ENCODE assay signal across 7 mouse cellular contexts in genomic region chr6:84640324-84641061, GRCm38 (mm10). TPM values are rescaled to one million over a fixed set of nuclear protein-coding genes. Genes with fewer than 3 reads are reported as not detected.
A peak's percentile ranks its signal among the peaks of the same experiment; 100 is the strongest.
DNase-seq lines count a peak whose midpoint lies in the region; ATAC-seq and TF ChIP-seq lines count a peak whose summit lies in the region.

No protein-coding gene starts in this region.

- peak; percentile 91 for ATAC-seq in lung, embryonic 14.5 days (ENCODE audit: insufficient read depth)
- no peak for ATAC-seq in midbrain, embryonic 11.5 days (ENCODE audit: low FRiP score)
- no peak for ATAC-seq in erythroblast, adult 5-6 weeks (replicated peaks; ENCODE audit: low FRiP score, poor library complexity, severe bottlenecking)

- 59% methylated on average over 9 of the region's 9 CpGs for WGBS in embryonic facial prominence, embryonic 10.5 days
- 14% methylated on average over 9 of the region's 9 CpGs for WGBS in lung, embryonic 14.5 days
- WGBS in midbrain, embryonic 11.5 days: 78% methylated on average over 9 of the region's 9 CpGs

- DNase-seq in adrenal gland, adult 8-10 months: peak; percentile 18
- peak; percentile 64 for DNase-seq in embryonic facial prominence, embryonic 10.5 days (ENCODE audit: low spot score)
- peak; percentile 31 for DNase-seq in kidney, adult 18-20 months
- peak; percentile 78 for DNase-seq in lung, embryonic 14.5 days
- DNase-seq in frontal cortex, adult 2 months (ENCODE audit: extremely low spot score in 1 of 2, low spot score in 1 of 2): no peak
- no peak for DNase-seq in midbrain, embryonic 11.5 days (ENCODE audit: low spot score, missing footprints)

- H3K4me3 ChIP-seq in embryonic facial prominence, embryonic 10.5 days: no peak overlapping the region
- no peak overlapping the region for H3K4me3 ChIP-seq in lung, embryonic 14.5 days (ENCODE audit: low read depth, low read length)
- no peak overlapping the region for H3K4me3 ChIP-seq in midbrain, embryonic 11.5 days (ENCODE audit: low read depth, low read length)

- no peak overlapping the region for H3K9ac ChIP-seq in lung, embryonic 14.5 days
- H3K9ac ChIP-seq in midbrain, embryonic 11.5 days (ENCODE audit: low read length): no peak overlapping the region

- H3K4me1 ChIP-seq in embryonic facial prominence, embryonic 10.5 days: peaks cover 16% of the 10 kb centered on the region
- H3K4me1 ChIP-seq in lung, embryonic 14.5 days (ENCODE audit: insufficient read depth): peaks cover 26% of the 10 kb centered on the region
- no peaks in the 10 kb centered on the region for H3K4me1 ChIP-seq in midbrain, embryonic 11.5 days (ENCODE audit: control insufficient read depth, insufficient read depth, low read length)

- H3K9me3 ChIP-seq in embryonic facial prominence, embryonic 10.5 days: no peaks in the 10 kb centered on the region
- H3K9me3 ChIP-seq in lung, embryonic 14.5 days (ENCODE audit: low read depth, low read length): no peaks in the 10 kb centered on the region
- H3K9me3 ChIP-seq in midbrain, embryonic 11.5 days (ENCODE audit: control insufficient read depth, low read length): no peaks in the 10 kb centered on the region

- TF ChIP-seq CTCF in lung, embryonic 14.5 days (IDR thresholded peaks at IDR 0.05; ENCODE audit: low read depth): no peak

- no peaks in the 10 kb centered on the region for H3K27me3 ChIP-seq in embryonic facial prominence, embryonic 10.5 days (replicated peaks; ENCODE audit: low read depth, poor library complexity, severe bottlenecking)
- no peaks in the 10 kb centered on the region for H3K27me3 ChIP-seq in lung, embryonic 14.5 days (ENCODE audit: insufficient read depth, low read length)
- H3K27me3 ChIP-seq in midbrain, embryonic 11.5 days (ENCODE audit: control insufficient read depth, insufficient read depth, low read length): no peaks in the 10 kb centered on the region

- H3K27ac ChIP-seq in embryonic facial prominence, embryonic 10.5 days (replicated peaks): peak overlapping the region; percentile 59
- H3K27ac ChIP-seq in lung, embryonic 14.5 days (ENCODE audit: low read depth): peak overlapping the region; percentile 25; the same call in 1 of the 2 replicates
- H3K27ac ChIP-seq in midbrain, embryonic 11.5 days (ENCODE audit: low read depth, low read length): no peak overlapping the region

- no peak overlapping the region for H3K4me2 ChIP-seq in lung, embryonic 14.5 days
- no peak overlapping the region for H3K4me2 ChIP-seq in midbrain, embryonic 11.5 days

- H3K36me3 ChIP-seq in embryonic facial prominence, embryonic 10.5 days (replicated peaks): no peaks in the 10 kb centered on the region
- H3K36me3 ChIP-seq in lung, embryonic 14.5 days (ENCODE audit: insufficient read depth): no peaks in the 10 kb centered on the region
- no peaks in the 10 kb centered on the region for H3K36me3 ChIP-seq in midbrain, embryonic 11.5 days (ENCODE audit: control insufficient read depth, insufficient read depth, low read length)

RNA-seq across cellular contexts. Expression of gene Cyp26b1, which starts 46.8 kb away (rescaled TPM):
- 10 to 100 TPM in 2 of 4 experiments, 1 to 10 TPM in 2; 6.6 to 57.7 (median 15.7) TPM for total RNA-seq in adrenal gland, adult 8-10 months (2022)
- 6.6 and 16.7 TPM in 2 replicates for polyA plus RNA-seq in embryonic facial prominence, embryonic 10.5 days (2016; fragmentation: Nextera tagmentation; extraction: Ambion mirVana)
- 1.6 and 2.2 TPM in 2 replicates for polyA plus RNA-seq in lung, embryonic 14.5 days (2014; fragmentation: Nextera tagmentation; extraction: Ambion mirVana)
- polyA plus RNA-seq in frontal cortex, adult 2 months (2012; rRNA removed): 3.3 and 3.5 TPM in 2 replicates
- polyA plus RNA-seq in midbrain, embryonic 11.5 days (2014; fragmentation: Nextera tagmentation; extraction: Ambion mirVana): 3.1 and 3.7 TPM in 2 replicates
- total RNA-seq in erythroblast, adult 5-6 weeks (2015; ENCODE audit: low replicate concordance): not detected in 2 replicates
- not detected in 2 replicates for total RNA-seq in erythroblast, adult 5-6 weeks (2017; ENCODE audit: low replicate concordance)

Comparison
In these comparisons a context has a peak if more than half of its experiments do, and no peak if none do; other contexts are left out.
1. DNase-seq: peak in adrenal gland, adult 8-10 months (single experiment), embryonic facial prominence, embryonic 10.5 days (single experiment), kidney, adult 18-20 months (single experiment) and lung, embryonic 14.5 days (single experiment); none in frontal cortex, adult 2 months (0 of 2) and midbrain, embryonic 11.5 days (single experiment).